Mouse (Mus musculus): ENCODE results near the gene Klhl41.
A peak's percentile ranks its signal among the peaks of the same experiment; 100 is the strongest.
"Not testable (repeated sequence)": the region's sequence is repeated elsewhere in the genome, so short reads cannot be mapped to it uniquely, and the experiment has no call there.

Klhl41 gene

DNA sequence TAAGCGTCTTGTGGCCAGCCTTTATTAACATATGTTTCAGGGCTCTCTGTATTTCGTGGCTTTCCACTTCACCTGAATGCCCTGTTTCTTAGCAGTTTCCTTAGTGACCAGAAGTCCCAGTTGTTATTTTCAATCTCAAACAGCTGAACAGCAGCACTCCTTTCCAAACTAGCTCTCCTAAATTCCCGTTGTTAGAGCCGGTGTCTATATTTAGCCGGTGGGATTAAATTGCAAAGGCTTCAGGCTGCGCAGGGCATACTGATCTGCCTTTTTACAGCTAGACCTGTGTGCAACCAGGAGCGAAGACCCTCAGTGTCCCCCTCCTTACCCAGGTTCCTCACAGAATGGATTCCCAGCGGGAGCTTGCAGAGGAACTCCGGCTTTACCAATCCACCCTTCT, at the start of gene Klhl41:
Klhl41 (plus strand) TSS at position 268 of the 400 bp plus-strand sequence.
- peak; percentile 3 for DNase-seq (ENCODE audit: low read depth, low spot score)

- DNase-seq (ENCODE audit: low read depth, low spot score): peak; percentile 14
Measured at GRCm38 (mm10) chr2:69629215-69629614, 40.7 kb upstream of the Klhl41 start.

- DNase-seq (ENCODE audit: low read depth, low spot score): no peak
Measured at GRCm38 (mm10) chr2:69629914-69630313, 40.0 kb upstream of the Klhl41 start.

- no peak for DNase-seq (ENCODE audit: low read depth, low spot score)
Measured at GRCm38 (mm10) chr2:69630792-69631191, 39.1 kb upstream of the Klhl41 start.

GRCm38 (mm10) chr2:69631449-69631848, 38.5 kb upstream of the Klhl41 start:
- no peak for DNase-seq (ENCODE audit: low read depth, low spot score)

- peak; percentile 73 for DNase-seq (ENCODE audit: low read depth, low spot score)
Measured at GRCm38 (mm10) chr2:69635064-69635701, 34.7 kb upstream of the Klhl41 start.

DNA sequence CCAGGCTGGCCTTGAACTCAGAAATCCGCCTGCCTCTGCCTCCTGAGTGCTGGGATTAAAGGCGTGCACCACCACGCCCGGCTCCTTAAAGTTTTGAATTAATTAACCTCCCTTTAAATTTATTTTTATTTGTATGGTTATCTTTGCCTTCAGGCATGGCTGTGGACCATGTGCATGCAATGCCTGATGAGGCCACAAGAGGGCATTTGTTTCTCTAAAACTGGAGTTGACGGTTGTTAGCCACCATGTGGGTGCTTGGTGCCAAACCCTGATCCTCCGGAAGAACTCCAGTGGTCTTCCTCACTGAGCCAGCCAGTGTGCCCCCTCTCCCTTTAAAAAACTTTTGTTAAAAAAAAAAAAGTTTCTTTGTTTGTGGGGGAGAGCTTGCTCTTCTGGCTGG, 34.1 kb upstream of the Klhl41 start:
- DNase-seq (ENCODE audit: low read depth, low spot score): peak; percentile 14

DNA sequence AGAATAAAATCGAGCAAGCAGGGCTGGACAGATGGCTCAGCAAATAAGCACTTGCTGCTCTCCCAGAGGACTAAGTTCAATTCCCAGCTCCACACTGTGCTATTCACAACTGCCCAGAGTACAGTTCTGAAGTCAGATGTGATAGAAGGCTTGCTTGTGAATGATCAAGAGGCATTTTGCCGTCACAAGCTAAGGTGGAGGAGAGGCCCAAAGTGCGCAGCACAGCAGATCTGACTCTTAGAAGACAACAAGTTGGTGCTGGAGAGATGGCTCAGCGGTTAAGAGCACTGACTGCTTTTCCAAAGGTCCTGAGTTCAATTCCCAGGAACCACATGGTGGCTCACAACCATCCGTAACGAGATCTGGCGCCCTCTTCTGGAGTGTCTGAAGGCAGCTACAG, 31.9 kb upstream of the Klhl41 start:
- not testable (repeated sequence) for DNase-seq (ENCODE audit: low read depth, low spot score)

DNA sequence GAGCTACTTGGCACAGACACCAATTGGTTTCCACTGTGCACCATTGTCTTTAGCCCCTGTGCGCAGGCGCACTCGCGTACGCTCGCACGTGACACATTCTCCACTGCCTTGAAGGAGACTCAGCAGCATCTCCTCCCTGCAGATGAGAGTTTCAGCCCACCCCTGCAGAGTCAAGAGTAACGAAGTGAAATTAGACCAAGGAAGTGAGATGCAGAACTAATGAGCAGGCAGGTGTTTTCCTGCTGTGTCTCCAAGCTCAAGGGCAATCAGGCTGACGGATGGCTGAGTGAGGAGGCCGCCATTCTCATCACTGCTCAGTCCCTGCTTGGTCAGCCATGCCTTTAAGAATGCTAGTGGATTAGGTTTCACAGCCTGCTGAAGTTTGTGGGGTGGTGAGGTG, 29.8 kb upstream of the Klhl41 start:
- DNase-seq (ENCODE audit: low read depth, low spot score): peak; percentile 48

DNA sequence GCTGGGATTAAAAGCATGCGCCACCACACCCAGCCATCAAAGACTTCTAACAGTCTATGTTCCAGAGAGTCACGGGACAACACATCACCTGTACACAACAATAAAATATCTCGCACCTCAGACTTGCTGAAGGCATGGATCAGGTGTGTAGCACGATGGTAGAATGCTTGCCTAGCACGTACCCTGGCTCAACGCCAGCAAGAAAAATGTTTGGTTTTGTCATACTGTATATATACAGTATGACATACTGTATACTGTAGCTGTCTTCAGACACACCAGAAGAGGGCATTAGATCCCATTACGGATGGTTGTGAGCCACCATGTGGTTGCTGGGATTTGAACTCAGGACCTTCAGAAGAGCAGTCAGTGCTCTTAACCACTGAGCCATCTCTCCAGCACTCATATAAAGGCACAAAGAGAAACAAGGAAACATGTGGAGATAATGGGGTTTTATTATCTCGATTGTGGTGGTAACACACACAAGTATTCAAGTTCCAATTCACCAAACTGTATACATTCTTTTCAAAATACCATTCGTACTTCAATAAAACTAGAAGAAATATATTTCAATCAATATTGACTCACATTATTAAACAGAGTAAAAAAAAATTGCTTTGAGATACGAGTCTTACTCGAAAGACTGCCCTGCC, 24.8 kb upstream of the Klhl41 start:
- DNase-seq (ENCODE audit: low read depth, low spot score): no peak

GRCm38 (mm10) chr2:69646726-69647490, 23.0 kb upstream of the Klhl41 start, which contains the start of gene Bbs5:
Gene Bbs5, plus strand, starts transcription at chr2:69647171.
- DNase-seq (ENCODE audit: low read depth, low spot score): peak; percentile 98

DNA sequence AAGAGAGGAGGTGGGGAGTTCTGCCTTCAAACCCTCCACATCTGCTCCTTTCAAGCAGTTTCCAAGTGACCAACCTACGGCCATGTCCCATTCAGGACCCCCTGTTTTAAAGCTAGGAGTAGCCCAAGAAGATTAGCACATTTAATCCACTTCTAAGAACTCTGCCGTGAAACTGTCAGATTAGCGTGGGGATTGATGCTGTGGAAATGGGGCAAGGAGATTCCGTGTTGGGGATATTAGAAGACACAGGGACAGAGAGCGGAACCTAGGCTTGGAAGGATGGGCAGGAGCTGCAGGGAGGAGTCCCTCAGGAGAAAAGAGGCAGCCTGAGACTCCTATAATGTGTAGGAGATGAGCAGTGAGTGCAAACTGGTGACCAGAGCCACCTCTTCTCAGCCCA, 20.2 kb upstream of the Klhl41 start:
- DNase-seq (ENCODE audit: low read depth, low spot score): no peak

- DNase-seq (ENCODE audit: low read depth, low spot score): no peak
Measured at GRCm38 (mm10) chr2:69659326-69659725, 10.6 kb upstream of the Klhl41 start.

GRCm38 (mm10) chr2:69663827-69664476, 6.0 kb upstream of the Klhl41 start:
- DNase-seq (ENCODE audit: low read depth, low spot score): no peak

DNA sequence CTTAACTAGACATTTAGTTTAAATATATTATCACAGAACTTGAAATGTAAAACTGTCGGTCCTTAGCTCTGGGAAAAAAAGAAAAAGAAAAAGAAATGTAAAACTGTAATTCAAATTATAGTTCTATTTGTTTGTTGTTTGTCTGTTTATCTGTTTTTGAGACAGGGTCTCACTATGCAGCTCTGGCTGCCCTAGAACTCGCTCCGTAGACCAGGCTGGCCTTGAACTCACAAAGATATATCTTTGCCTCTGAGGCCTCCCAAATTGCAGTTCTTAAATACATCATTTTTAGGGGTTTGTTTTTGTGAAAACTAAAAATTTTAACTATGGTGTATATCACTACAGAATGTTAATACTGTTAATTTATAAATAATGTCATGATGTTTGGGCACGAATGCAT, 2.3 kb upstream of the Klhl41 start:
- DNase-seq (ENCODE audit: low read depth, low spot score): no peak

GRCm38 (mm10) chr2:69668414-69668813, 1.5 kb upstream of the Klhl41 start:
- no peak for DNase-seq (ENCODE audit: low read depth, low spot score)

- DNase-seq (ENCODE audit: low read depth, low spot score): peak; percentile 7
Measured at GRCm38 (mm10) chr2:69673723-69674122, 3.8 kb downstream of the Klhl41 start.

DNA sequence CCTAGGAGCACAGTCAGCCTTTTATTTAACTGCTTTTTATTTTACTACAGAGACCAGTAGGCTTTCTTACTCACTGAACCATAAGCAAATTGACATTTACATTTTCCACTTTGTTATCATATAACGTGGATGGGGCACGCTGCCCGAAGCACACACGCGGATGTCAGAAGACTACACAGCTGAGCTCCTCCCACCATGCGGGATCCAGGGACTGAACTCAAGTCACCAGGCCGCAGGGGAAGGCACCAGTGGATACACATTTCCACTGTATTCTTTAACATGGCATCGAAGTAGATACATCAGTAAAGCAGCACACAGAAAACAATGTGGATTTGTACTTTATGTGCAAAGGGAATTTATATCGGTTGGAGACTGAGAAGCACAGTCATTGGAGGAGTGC, 5.3 kb downstream of the Klhl41 start:
- no peak for DNase-seq (ENCODE audit: low read depth, low spot score)

DNA sequence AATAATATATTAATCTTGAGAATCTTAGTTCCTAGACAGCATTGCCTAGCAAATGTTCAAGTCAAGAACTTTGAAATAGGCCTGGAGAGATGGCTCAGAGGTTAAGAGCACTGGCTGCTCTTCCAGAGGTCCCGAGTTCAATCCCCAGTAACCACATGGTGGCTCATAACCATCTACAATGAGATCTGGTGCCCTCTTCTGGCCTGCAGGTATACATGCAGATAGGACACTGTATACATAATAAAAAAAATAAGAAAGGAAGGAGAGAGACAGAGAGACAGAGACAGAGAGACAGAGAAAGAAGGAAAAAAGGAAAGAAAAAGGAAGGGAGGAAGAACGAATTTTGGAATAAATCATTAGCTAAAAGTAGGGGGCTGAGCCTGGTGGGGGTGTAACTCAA, 6.8 kb downstream of the Klhl41 start:
- no peak for DNase-seq (ENCODE audit: low read depth, low spot score)

DNA sequence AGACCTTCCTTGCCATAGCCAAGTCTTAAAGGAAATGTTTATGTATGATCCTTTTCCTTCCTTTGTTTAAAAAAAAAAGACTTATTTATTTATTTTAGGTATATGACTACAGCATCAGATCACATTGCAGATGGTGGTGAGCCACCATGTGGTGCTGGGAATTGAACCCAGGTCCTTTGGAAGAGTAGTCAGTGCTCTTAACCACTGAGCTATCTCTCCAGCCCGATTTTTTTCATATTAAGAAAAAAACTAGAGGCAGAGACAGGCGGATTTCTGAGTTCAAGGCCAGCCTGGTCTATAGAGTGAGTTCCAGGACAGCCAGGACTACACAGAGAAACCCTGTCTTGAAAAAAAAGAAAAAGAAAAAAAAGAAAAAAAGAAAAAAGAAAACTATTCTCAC, 7.3 kb downstream of the Klhl41 start:
- not testable (repeated sequence) for DNase-seq (ENCODE audit: low read depth, low spot score)

- DNase-seq (ENCODE audit: low read depth, low spot score): no peak
Measured at GRCm38 (mm10) chr2:69679990-69680389, 10.1 kb downstream of the Klhl41 start.

DNA sequence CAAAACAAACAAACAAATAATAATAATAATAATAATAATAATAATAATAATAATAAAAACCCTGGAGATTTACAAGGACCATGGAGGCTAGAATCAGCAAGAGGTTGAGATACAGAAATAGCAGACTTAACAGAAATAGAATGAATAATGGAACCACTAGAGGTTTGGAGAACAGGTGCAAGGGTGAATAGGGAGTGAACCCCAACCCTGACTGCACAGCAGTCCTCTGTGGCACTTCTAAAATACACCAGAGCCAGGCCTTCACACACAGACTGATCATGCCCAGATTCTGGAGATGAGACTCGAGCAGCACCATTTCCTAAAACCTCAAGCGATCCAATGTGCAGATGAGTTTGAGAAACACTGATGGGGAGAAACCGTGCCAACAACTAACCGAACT, 12.0 kb downstream of the Klhl41 start:
- DNase-seq (ENCODE audit: low read depth, low spot score): no peak
